Mouse (Mus musculus) embryonic fibroblast, embryonic 13.5 days (primary cell): ENCODE measurements around the gene Zfp14. TPM values are rescaled to one million over a fixed set of nuclear protein-coding genes. Genes with fewer than 3 reads are reported as not detected.

Experiments used
- H3K27ac ChIP-seq: 2 replicates; pipeline ENCODE4 v1.5.1; 2012; ENCODE audit warnings: low read length, control low read depth, inconsistent platforms; ENCODE audit not compliant: insufficient read depth
- H3K4me1 ChIP-seq: 2 replicates; pipeline ENCODE4 v1.6.1; 2011; ENCODE audit warnings: low read length; ENCODE audit not compliant: control insufficient read depth, insufficient read depth
- H3K4me3 ChIP-seq: 2 replicates; pipeline ENCODE4 v1.5.1; 2011; ENCODE audit warnings: mild to moderate bottlenecking, control low read depth, low read length; ENCODE audit not compliant: insufficient read depth
- CTCF ChIP-seq: IDR thresholded peaks from 2 replicates; pipeline ENCODE4 v1.5.1; 2011; ENCODE audit warnings: mild to moderate bottlenecking, control low read depth, low read length, moderate library complexity, borderline replicate concordance; ENCODE audit not compliant: insufficient read depth
- POLR2A ChIP-seq: IDR thresholded peaks from 2 replicates; pipeline ENCODE4 v1.6.1; 2011; ENCODE audit warnings: low read depth, mild to moderate bottlenecking, control low read depth, low read length, moderate library complexity
- polyA plus RNA-seq: library from polyadenylated mRNA; stranded (reverse); fragments of >200 nt; gene quantifications from 2 replicates; pipeline ENCODE4 v1.2.4, GENCODE M21; 2011; ENCODE audit warnings: low read depth; ENCODE audit not compliant: missing spikeins, insufficient read length

Gene Zfp14
- polyA plus RNA-seq, 1 experiment = 3.6 TPM

DNA sequence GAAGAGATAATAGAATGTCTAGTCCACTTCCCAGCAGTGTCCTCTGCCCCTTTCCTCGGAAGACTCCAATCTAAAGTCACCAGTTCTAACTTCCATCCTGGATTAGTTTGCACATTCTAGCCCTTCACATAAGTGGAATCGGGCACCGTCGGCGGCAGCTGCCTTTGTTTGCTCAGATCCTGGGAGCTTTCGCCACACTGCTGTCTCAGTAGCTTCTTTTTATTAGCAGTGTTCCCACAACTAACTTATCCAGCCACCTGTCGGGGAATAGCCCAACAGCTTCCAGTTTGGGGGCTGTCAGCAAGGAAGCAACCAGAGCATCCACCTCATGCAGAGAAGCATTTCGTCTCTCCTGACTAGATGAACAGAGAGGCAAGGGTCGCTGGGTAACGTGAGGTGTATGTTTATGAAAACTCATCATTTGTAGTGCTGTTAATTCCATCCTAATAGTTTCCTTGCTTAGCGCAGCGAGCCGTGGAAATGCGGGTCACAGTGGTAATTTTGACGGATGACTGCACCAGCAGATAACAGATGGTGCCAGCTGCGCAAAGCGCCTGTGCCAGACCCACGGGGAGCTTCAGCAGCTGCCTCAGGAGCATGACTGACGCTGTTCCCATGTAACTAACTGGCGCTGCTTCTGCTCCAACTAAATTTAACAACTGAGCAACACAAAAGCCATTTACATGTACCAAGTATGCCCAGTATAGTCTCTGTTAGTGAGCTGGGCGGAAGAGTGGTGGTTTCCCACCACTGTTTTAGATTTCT is 41.7 kb downstream of the Zfp14 start:
- Histone ChIP-seq H3K27ac (peak overlapping the region; percentile 57), H3K4me1 (peaks cover 16% of the 10 kb centered on the region), H3K4me3 (no peak overlapping the region)
- TF ChIP-seq CTCF (no peak), POLR2A (no peak)

DNA sequence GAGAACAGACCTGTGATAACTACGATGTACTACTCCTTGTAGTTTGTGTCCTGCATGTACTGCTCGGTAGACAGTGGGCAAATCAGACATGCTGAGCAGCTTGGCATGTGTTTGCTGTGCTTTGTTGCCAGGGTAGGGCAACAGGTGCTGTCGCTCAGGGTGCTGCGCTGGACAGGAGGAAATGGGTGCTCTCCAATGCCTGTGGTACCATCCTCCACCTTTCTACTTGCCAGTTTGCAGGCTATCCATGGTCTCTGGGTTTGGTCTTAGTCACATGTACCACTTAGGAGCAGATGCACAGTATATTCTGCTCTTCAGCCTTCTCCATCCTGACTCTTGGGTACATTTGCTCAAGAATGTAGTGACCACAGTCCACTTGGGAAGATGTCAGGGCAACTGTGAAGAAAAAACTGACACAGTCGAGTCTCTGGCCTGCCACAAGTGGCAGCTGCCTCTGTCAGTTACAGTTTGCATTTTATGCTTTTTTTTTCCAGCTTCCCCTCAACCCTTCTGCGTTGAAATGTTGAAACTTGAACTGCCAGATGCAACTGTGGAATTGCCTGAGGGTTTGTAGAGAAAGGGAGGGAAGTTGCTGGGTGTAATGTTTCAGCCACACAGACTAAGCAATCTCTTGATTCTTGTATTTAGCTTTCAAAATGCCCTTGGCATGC is 43.0 kb downstream of the Zfp14 start:
- Histone ChIP-seq H3K27ac (0 out of 2 replicates have a peak overlapping the region, but pooled peaks have one; percentile 2), H3K4me3 (no peak overlapping the region)
- no peak for TF ChIP-seq CTCF
- TF ChIP-seq POLR2A = no peak

DNA sequence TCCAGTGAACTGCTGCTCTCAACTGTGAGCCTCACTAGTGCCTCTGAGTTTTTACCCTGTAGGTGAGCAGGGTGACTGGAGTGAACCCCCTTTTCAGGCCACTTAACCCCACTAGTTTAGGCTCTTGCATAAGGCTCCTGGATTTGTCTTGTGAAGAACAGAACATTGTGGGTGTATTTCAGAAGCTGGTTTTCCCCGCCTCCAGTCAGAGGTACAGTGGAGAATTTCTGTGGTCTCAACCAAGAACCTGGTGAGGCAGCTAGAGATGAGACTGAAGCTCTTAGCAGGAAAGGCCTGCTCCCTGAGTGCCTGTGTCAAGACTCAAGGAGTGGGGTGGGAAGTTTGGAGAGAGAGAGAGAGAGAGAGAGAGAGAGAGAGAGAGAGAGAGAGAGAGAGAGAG is 43.6 kb downstream of the Zfp14 start:
- Histone ChIP-seq H3K27ac (0 out of 2 replicates have a peak overlapping the region, but pooled peaks have one; percentile 2), H3K4me1 (peaks cover 16% of the 10 kb centered on the region), H3K4me3 (no peak overlapping the region)
- TF ChIP-seq CTCF (no peak), POLR2A (no peak)

More for the DNA sequence above, 43.0 kb downstream of the Zfp14 start:
- peaks cover 16% of the 10 kb centered on the region for H3K4me1 ChIP-seq

DNA sequence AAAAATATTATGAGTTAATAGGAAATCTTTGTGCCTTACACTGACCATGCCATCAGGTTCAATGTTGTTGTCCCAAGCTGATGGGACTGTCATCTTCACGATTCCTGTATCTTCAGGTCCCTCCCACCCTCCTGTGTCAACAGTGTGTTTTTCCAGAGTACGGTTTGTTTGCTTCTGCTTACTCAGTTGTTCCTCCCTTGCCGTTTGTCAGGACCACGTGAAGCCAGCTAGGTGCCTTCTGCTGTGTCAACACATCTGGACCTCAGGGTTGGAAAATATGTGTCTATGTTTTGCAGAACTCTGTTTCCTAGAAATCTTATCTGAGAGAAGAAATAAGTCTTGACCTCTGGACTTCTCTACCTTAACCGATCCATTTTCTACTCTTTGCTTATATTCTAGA is 50.6 kb downstream of the Zfp14 start:
- no peak for TF ChIP-seq CTCF
- TF ChIP-seq POLR2A = no peak
- no peak overlapping the region for H3K27ac ChIP-seq
- H3K4me3 ChIP-seq = no peak overlapping the region
- no peaks in the 10 kb centered on the region for H3K4me1 ChIP-seq

DNA sequence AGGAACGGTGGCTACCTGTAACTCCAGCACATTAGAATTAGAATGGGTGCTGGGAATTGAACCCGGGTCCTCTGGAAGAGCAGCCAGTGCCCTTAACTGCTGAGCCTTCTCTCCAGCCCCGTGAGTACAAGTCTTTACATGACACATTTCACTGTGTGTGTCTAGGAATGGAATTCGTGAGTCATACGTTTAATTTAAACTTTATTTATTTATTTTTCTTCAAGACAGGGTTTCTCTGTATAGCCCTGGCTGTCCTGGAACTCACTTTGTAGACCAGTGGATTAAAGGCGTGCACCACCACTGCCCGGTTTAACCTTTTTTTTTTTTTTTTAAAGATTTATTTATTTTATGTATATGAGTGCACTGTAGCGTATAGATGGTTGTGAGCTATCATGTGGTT is 56.0 kb downstream of the Zfp14 start:
- H3K4me3 ChIP-seq = no peak overlapping the region
- H3K4me1 ChIP-seq = no peaks in the 10 kb centered on the region
- no peak for TF ChIP-seq POLR2A
- no peak for TF ChIP-seq CTCF
- peak overlapping the region; percentile 66 for H3K27ac ChIP-seq

DNA sequence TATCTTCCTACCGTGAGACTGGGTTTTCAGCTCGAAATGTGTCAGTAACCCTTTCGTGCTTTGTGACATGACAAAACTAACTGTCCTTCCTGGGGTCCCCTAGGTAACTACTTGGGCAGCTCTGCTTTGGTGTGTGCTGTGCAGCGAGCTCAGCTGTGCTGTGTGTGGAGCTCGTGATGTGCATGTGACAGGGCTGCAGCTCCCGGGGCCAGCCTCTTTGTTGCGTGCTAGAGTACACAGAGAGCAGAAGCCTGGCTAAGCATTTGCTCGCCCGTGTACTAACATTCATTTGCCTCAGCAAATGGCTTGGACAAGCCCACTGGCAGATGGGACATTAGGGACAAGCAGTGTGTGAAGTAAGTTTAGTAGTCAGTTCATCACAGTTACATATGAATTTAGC is 57.8 kb downstream of the Zfp14 start:
- no peaks in the 10 kb centered on the region for H3K4me1 ChIP-seq
- H3K27ac ChIP-seq = no peak overlapping the region
- no peak overlapping the region for H3K4me3 ChIP-seq
- TF ChIP-seq POLR2A = no peak
- TF ChIP-seq CTCF = no peak

DNA sequence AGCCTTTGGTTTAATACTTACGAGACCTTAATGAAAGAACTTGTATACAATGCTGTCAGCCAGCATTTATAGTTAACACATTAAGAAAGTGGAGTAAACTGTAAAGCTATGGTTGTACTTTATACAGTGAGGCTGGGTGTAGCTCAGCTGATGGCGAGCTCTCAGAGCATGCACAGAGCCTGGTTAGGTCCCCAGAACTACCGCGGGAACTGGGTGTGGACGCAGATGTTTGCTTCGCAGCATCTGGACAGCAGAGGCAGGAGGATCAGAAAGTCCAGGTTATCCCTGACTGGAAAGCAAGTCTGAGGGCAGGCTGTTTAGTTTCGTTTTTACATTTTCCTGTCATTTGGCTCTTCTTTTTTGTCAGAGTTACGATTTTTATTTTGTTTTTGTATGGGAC is 58.5 kb downstream of the Zfp14 start:
- Histone ChIP-seq H3K4me3 (no peak overlapping the region), H3K27ac (no peak overlapping the region), H3K4me1 (no peaks in the 10 kb centered on the region)
- no peak for TF ChIP-seq POLR2A
- TF ChIP-seq CTCF = no peak

DNA sequence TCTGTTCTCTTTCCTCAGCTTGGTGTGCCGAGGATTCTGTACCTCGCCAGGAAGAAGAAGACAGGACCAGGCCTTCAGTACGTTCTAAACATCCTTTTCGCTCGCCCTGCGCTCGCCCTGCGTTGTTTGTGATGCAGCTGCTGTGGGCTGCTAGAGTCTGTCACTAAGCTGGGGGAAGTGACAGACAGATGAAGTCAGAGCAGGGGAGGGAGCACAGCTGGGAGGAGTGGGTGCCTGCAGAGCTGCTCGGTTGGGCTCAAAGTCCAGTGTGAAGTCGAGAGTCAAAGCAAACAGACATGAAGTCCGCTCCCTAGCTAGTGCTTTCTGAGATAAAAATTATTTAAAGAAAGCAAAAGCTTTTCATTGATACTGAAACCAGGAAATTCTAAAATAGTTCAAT is 62.1 kb downstream of the Zfp14 start:
- Histone ChIP-seq H3K4me3 (no peak overlapping the region), H3K27ac (no peak overlapping the region), H3K4me1 (peaks cover 6% of the 10 kb centered on the region; the same call in 1 of the 2 replicates)
- TF ChIP-seq POLR2A = no peak
- no peak for TF ChIP-seq CTCF

DNA sequence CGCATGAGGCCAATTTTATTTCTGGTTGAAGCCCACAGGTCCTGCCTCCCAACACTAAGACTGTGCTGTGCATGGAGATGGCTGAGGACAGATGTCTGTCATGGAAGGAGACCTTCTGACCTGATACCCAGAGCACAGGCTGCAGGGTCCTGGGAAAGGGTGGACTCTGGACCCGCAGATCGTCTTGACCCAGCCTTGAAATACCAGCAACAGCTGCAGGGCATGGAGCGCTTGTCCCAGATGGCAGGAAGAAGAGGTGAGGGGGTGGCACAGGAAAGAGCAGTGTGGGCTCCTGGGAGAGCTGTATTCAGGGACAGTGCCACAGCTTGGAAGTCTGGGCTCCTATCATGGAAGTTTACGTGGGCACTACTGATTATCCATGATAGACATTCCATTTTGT is 63.6 kb downstream of the Zfp14 start:
- Histone ChIP-seq H3K27ac (no peak overlapping the region), H3K4me3 (no peak overlapping the region), H3K4me1 (peaks cover 6% of the 10 kb centered on the region; the same call in 1 of the 2 replicates)
- TF ChIP-seq POLR2A = no peak
- no peak for TF ChIP-seq CTCF

Other genes starting within 250 kb of the Zfp14 start
- gene Zfp790, start 235.3 kb downstream of the Zfp14 start, polyA plus RNA-seq = 12.0 and 14.3 TPM in 2 replicates
- 3.9 and 5.2 TPM in 2 replicates for gene Zfp940, start 197.7 kb downstream of the Zfp14 start, polyA plus RNA-seq
- gene Zfp420, start 191.4 kb downstream of the Zfp14 start, polyA plus RNA-seq = 5.8 and 7.3 TPM in 2 replicates
- 11.0 and 12.5 TPM in 2 replicates for gene Zfp27, start 144.8 kb downstream of the Zfp14 start, polyA plus RNA-seq
- 6.5 and 11.6 TPM in 2 replicates for gene Zfp383, start 143.2 kb downstream of the Zfp14 start, polyA plus RNA-seq
- gene Zfp74, start 97.3 kb downstream of the Zfp14 start, polyA plus RNA-seq = 8.0 and 11.9 TPM in 2 replicates
- gene Zfp568, start 67.4 kb downstream of the Zfp14 start, polyA plus RNA-seq = 17.4 and 21.7 TPM in 2 replicates
- gene Zfp82, start 21.5 kb upstream of the Zfp14 start, polyA plus RNA-seq = 1.8 and 2.8 TPM in 2 replicates
- gene Gm26920, start 39.0 kb upstream of the Zfp14 start, polyA plus RNA-seq = 2.3 and 2.7 TPM in 2 replicates
- gene Zfp566, start 39.1 kb upstream of the Zfp14 start, polyA plus RNA-seq = 2.7 and 4.8 TPM in 2 replicates
- gene Zfp260, start 43.4 kb upstream of the Zfp14 start, polyA plus RNA-seq = 95.0 and 119 TPM in 2 replicates
- 8.4 and 9.4 TPM in 2 replicates for gene Zfp382, start 70.6 kb upstream of the Zfp14 start, polyA plus RNA-seq
- gene Zfp146, start 118.4 kb upstream of the Zfp14 start, polyA plus RNA-seq = 62.6 and 68.9 TPM in 2 replicates
- not detected in 2 replicates for gene Cox7a1, start 132.8 kb upstream of the Zfp14 start, polyA plus RNA-seq
- gene Capns1, start 147.4 kb upstream of the Zfp14 start, polyA plus RNA-seq = 465 and 512 TPM in 2 replicates
- 52.0 and 53.4 TPM in 2 replicates for gene Polr2i, start 180.6 kb upstream of the Zfp14 start, polyA plus RNA-seq
- 83.5 and 90.8 TPM in 2 replicates for gene Tbcb, start 180.9 kb upstream of the Zfp14 start, polyA plus RNA-seq
- not detected in 2 replicates for gene Ovol3, start 184.3 kb upstream of the Zfp14 start, polyA plus RNA-seq
- gene Thap8, start 228.7 kb upstream of the Zfp14 start, polyA plus RNA-seq = not detected in 2 replicates
- 7.7 and 8.2 TPM in 2 replicates for gene Wdr62, start 229.0 kb upstream of the Zfp14 start, polyA plus RNA-seq
- gene Clip3, start 240.3 kb upstream of the Zfp14 start, polyA plus RNA-seq = 124 and 149 TPM in 2 replicates